Mouse (Mus musculus): Measurements from ENCODE around the gene Cacna1a. TPM values are rescaled to one million over a fixed set of nuclear protein-coding genes. Genes with fewer than 3 reads are reported as not detected.

Gene Cacna1a
- polyA plus RNA-seq, 1 experiment: 10.5 TPM

- 94% methylated on average over 4 of the region's 4 CpGs for WGBS
- no peak for DNase-seq
- no peak overlapping the region for H3K27ac ChIP-seq (ENCODE audit: control insufficient read depth, insufficient read depth, low read length)
- no peak overlapping the region for H3K4me3 ChIP-seq (ENCODE audit: control insufficient read depth, insufficient read depth, low read length)
- no peak for TF ChIP-seq POLR2A (IDR thresholded peaks at IDR 0.05; ENCODE audit: control insufficient read depth, extremely low read depth, insufficient read depth, low read length, poor library complexity)
- no peak for TF ChIP-seq CTCF (IDR thresholded peaks at IDR 0.05; ENCODE audit: borderline replicate concordance, control insufficient read depth, extremely low read depth, insufficient read depth, low read length, poor library complexity)
- H3K27me3 ChIP-seq (ENCODE audit: control insufficient read depth, insufficient read depth, low read length): no peaks in the 10 kb centered on the region
- H3K36me3 ChIP-seq (ENCODE audit: control insufficient read depth, insufficient read depth, low read length): no peaks in the 10 kb centered on the region
- no peaks in the 10 kb centered on the region for H3K4me1 ChIP-seq (replicated peaks; ENCODE audit: control insufficient read depth, insufficient read depth, low read length)
Observed at GRCm38 (mm10) chr8:84577432-84577831, 189.2 kb downstream of the Cacna1a start.

- 43% methylated on average over 3 of the region's 3 CpGs for WGBS
- TF ChIP-seq POLR2A (IDR thresholded peaks at IDR 0.05; ENCODE audit: control insufficient read depth, extremely low read depth, insufficient read depth, low read length, poor library complexity) (no peak), CTCF (IDR thresholded peaks at IDR 0.05; ENCODE audit: borderline replicate concordance, control insufficient read depth, extremely low read depth, insufficient read depth, low read length, poor library complexity) (peak; percentile 21; the same call in 1 of the 2 replicates)
- peak; percentile 50 for DNase-seq
- no peaks in the 10 kb centered on the region for H3K36me3 ChIP-seq (ENCODE audit: control insufficient read depth, insufficient read depth, low read length)
- H3K27me3 ChIP-seq (ENCODE audit: control insufficient read depth, insufficient read depth, low read length): no peaks in the 10 kb centered on the region
- H3K4me1 ChIP-seq (replicated peaks; ENCODE audit: control insufficient read depth, insufficient read depth, low read length): no peaks in the 10 kb centered on the region
- no peak overlapping the region for H3K27ac ChIP-seq (ENCODE audit: control insufficient read depth, insufficient read depth, low read length)
- H3K4me3 ChIP-seq (ENCODE audit: control insufficient read depth, insufficient read depth, low read length): no peak overlapping the region
Observed at GRCm38 (mm10) chr8:84579595-84579994, 191.4 kb downstream of the Cacna1a start.

DNA sequence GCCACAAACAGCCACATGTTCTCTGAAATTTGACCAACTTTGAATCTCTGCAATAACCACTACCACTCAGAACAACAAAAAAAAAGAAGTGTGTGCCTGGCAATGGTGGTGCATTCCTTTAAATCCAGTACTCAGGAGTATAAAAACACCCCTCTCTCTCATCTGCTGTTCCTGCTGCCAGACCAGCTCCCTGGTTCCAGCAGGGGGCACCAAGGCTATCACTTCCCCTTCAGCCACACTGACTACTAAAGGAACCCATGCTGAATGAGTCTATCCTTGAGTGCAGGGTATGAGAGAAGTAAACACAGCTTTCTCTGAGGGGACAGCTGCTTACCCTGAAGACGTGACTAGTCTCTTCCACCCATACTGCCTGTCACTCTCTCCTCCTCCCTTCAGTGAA lies 197.1 kb downstream of the Cacna1a start:
- 71% methylated on average over 1 of the region's 1 CpGs for WGBS
- no peak for DNase-seq
- Histone ChIP-seq H3K4me3 (ENCODE audit: control insufficient read depth, insufficient read depth, low read length) (no peak overlapping the region), H3K4me1 (replicated peaks; ENCODE audit: control insufficient read depth, insufficient read depth, low read length) (no peaks in the 10 kb centered on the region), H3K27me3 (ENCODE audit: control insufficient read depth, insufficient read depth, low read length) (no peaks in the 10 kb centered on the region), H3K36me3 (ENCODE audit: control insufficient read depth, insufficient read depth, low read length) (no peaks in the 10 kb centered on the region), H3K27ac (ENCODE audit: control insufficient read depth, insufficient read depth, low read length) (no peak overlapping the region)
- TF ChIP-seq POLR2A (IDR thresholded peaks at IDR 0.05; ENCODE audit: control insufficient read depth, extremely low read depth, insufficient read depth, low read length, poor library complexity) (no peak), CTCF (IDR thresholded peaks at IDR 0.05; ENCODE audit: borderline replicate concordance, control insufficient read depth, extremely low read depth, insufficient read depth, low read length, poor library complexity) (no peak)

- H3K4me3 ChIP-seq (ENCODE audit: control insufficient read depth, insufficient read depth, low read length): no peak overlapping the region
- TF ChIP-seq POLR2A (IDR thresholded peaks at IDR 0.05; ENCODE audit: control insufficient read depth, extremely low read depth, insufficient read depth, low read length, poor library complexity) (no peak), CTCF (IDR thresholded peaks at IDR 0.05; ENCODE audit: borderline replicate concordance, control insufficient read depth, extremely low read depth, insufficient read depth, low read length, poor library complexity) (no peak)
- H3K27me3 ChIP-seq (ENCODE audit: control insufficient read depth, insufficient read depth, low read length): no peaks in the 10 kb centered on the region
- no peak overlapping the region for H3K27ac ChIP-seq (ENCODE audit: control insufficient read depth, insufficient read depth, low read length)
- H3K4me1 ChIP-seq (replicated peaks; ENCODE audit: control insufficient read depth, insufficient read depth, low read length): no peaks in the 10 kb centered on the region
- DNase-seq: no peak
- WGBS: 84% methylated on average over 2 of the region's 2 CpGs
- no peaks in the 10 kb centered on the region for H3K36me3 ChIP-seq (ENCODE audit: control insufficient read depth, insufficient read depth, low read length)
Observed at GRCm38 (mm10) chr8:84586221-84586620, 198.0 kb downstream of the Cacna1a start.

- DNase-seq: no peak
- Histone ChIP-seq H3K36me3 (ENCODE audit: control insufficient read depth, insufficient read depth, low read length) (no peaks in the 10 kb centered on the region), H3K27me3 (ENCODE audit: control insufficient read depth, insufficient read depth, low read length) (no peaks in the 10 kb centered on the region; the same call in 1 of the 2 replicates), H3K4me1 (replicated peaks; ENCODE audit: control insufficient read depth, insufficient read depth, low read length) (no peaks in the 10 kb centered on the region), H3K27ac (ENCODE audit: control insufficient read depth, insufficient read depth, low read length) (no peak overlapping the region), H3K4me3 (ENCODE audit: control insufficient read depth, insufficient read depth, low read length) (no peak overlapping the region)
- TF ChIP-seq CTCF (IDR thresholded peaks at IDR 0.05; ENCODE audit: borderline replicate concordance, control insufficient read depth, extremely low read depth, insufficient read depth, low read length, poor library complexity) (no peak), POLR2A (IDR thresholded peaks at IDR 0.05; ENCODE audit: control insufficient read depth, extremely low read depth, insufficient read depth, low read length, poor library complexity) (no peak)
- WGBS: 65% methylated on average over 11 of the region's 11 CpGs
Observed at GRCm38 (mm10) chr8:84588498-84588897, 200.3 kb downstream of the Cacna1a start.

- TF ChIP-seq POLR2A (IDR thresholded peaks at IDR 0.05; ENCODE audit: control insufficient read depth, extremely low read depth, insufficient read depth, low read length, poor library complexity) (no peak), CTCF (IDR thresholded peaks at IDR 0.05; ENCODE audit: borderline replicate concordance, control insufficient read depth, extremely low read depth, insufficient read depth, low read length, poor library complexity) (peak; percentile 66; the same call in 1 of the 2 replicates)
- H3K27ac ChIP-seq (ENCODE audit: control insufficient read depth, insufficient read depth, low read length): no peak overlapping the region
- H3K4me3 ChIP-seq (ENCODE audit: control insufficient read depth, insufficient read depth, low read length): no peak overlapping the region
- H3K4me1 ChIP-seq (replicated peaks; ENCODE audit: control insufficient read depth, insufficient read depth, low read length): no peaks in the 10 kb centered on the region
- H3K27me3 ChIP-seq (ENCODE audit: control insufficient read depth, insufficient read depth, low read length): no peaks in the 10 kb centered on the region; the same call in 1 of the 2 replicates
- WGBS: 33% methylated on average over 15 of the region's 15 CpGs
- DNase-seq: peak; percentile 79
- no peaks in the 10 kb centered on the region for H3K36me3 ChIP-seq (ENCODE audit: control insufficient read depth, insufficient read depth, low read length)
Observed at GRCm38 (mm10) chr8:84592015-84592662, 203.9 kb downstream of the Cacna1a start.
